8 mouse cellular contexts compared by ENCODE assay signal in the genomic region with DNA sequence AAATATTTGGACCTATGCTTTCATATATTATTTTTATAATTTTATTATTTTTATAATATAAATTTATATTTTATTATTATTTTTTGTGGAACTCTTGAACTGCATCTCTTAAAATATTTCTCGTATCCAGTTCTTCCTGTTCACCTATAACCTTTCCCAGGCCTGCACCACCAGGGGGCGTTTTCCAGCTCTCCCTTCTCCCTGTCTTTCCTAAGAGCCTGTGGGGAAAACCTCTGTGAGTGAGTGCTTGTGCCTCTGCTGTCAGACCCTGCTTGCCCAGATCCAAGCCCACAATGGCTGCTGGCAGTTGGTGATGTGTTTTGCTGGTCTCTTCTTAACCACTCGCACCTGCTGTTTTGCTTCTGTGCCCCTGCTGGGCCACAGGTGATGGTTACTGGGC. TPM values are rescaled to one million over a fixed set of nuclear protein-coding genes. Genes with fewer than 3 reads are reported as not detected.
DNase-seq lines count a peak whose midpoint lies in the region; ATAC-seq and TF ChIP-seq lines count a peak whose summit lies in the region.

No protein-coding gene starts in this region.

- no peak overlapping the region for H3K27ac ChIP-seq in bone marrow macrophage, adult 2 months (ENCODE audit: insufficient read depth, low read depth, low read length)
- H3K27ac ChIP-seq in forebrain, embryonic 10.5 days: no peak overlapping the region
- no peak overlapping the region for H3K27ac ChIP-seq in kidney, embryonic 14.5 days (ENCODE audit: low read depth, low read length)

- H3K9me3 ChIP-seq in forebrain, embryonic 10.5 days: 0 out of 2 replicates have a peak, but pooled peaks cover 7% of the 10 kb centered on the region
- H3K9me3 ChIP-seq in kidney, embryonic 14.5 days (ENCODE audit: control insufficient read depth, low read length): no peaks in the 10 kb centered on the region

- DNase-seq in right cerebral cortex, adult 18-20 months: peak; percentile 41
- DNase-seq in right cerebral cortex, postnatal 36 days (ENCODE audit: low spot score in 2 of 2): no peak
- peak; percentile 84 for DNase-seq in forebrain, embryonic 10.5 days (ENCODE audit: extremely low spot score, low spot score)
- peak; percentile 86 for DNase-seq in lung, postnatal 10 days
- peak; percentile 69 for DNase-seq in right cerebral cortex, postnatal 14 days

- 0 out of 2 replicates have a peak, but pooled peaks have one; percentile 60 for ATAC-seq in kidney, embryonic 14.5 days (ENCODE audit: low FRiP score, low TSS enrichment)
- no peak for ATAC-seq in erythroblast, adult 5-6 weeks (replicated peaks; ENCODE audit: low FRiP score, poor library complexity, severe bottlenecking)

- H3K36me3 ChIP-seq in forebrain, embryonic 10.5 days (replicated peaks): no peaks in the 10 kb centered on the region
- no peaks in the 10 kb centered on the region for H3K36me3 ChIP-seq in kidney, embryonic 14.5 days (ENCODE audit: control insufficient read depth, insufficient read depth, low read length)

- H3K4me3 ChIP-seq in bone marrow macrophage, adult 2 months (ENCODE audit: insufficient read depth, low read length): no peak overlapping the region
- H3K4me3 ChIP-seq in forebrain, embryonic 10.5 days: no peak overlapping the region
- H3K4me3 ChIP-seq in kidney, embryonic 14.5 days (ENCODE audit: low read length): no peak overlapping the region

- TF ChIP-seq CTCF in bone marrow macrophage, adult 2 months (IDR thresholded peaks at IDR 0.05; ENCODE audit: low read depth, low read length): peak; percentile 65

- no peak overlapping the region for H3K9ac ChIP-seq in kidney, embryonic 14.5 days (ENCODE audit: low read depth, low read length)

- H3K4me1 ChIP-seq in bone marrow macrophage, adult 2 months (ENCODE audit: control insufficient read depth, insufficient read depth, low read length): no peaks in the 10 kb centered on the region
- 0 out of 2 replicates have a peak, but pooled peaks cover 2% of the 10 kb centered on the region for H3K4me1 ChIP-seq in forebrain, embryonic 10.5 days
- no peaks in the 10 kb centered on the region for H3K4me1 ChIP-seq in kidney, embryonic 14.5 days (ENCODE audit: control insufficient read depth, insufficient read depth, low read length)

- no peak overlapping the region for H3K4me2 ChIP-seq in kidney, embryonic 14.5 days (replicated peaks; ENCODE audit: low read depth, low read length)

- 12% methylated on average over 3 of the region's 3 CpGs for WGBS in forebrain, embryonic 10.5 days
- 10% methylated on average over 3 of the region's 3 CpGs for WGBS in kidney, embryonic 14.5 days

- no peak for TF ChIP-seq POLR2A in bone marrow macrophage, adult 2 months (IDR thresholded peaks at IDR 0.05; ENCODE audit: borderline replicate concordance, low read depth, low read length)

- H3K27me3 ChIP-seq in forebrain, embryonic 10.5 days (ENCODE audit: poor library complexity, severe bottlenecking): no peaks in the 10 kb centered on the region
- 0 out of 2 replicates have a peak, but pooled peaks cover 3% of the 10 kb centered on the region for H3K27me3 ChIP-seq in kidney, embryonic 14.5 days (ENCODE audit: control insufficient read depth, insufficient read depth, low read length)

RNA-seq across cellular contexts. Expression of gene Tgfa, which starts 53.2 kb away (rescaled TPM):
- not detected in 2 replicates for polyA plus RNA-seq in bone marrow macrophage, adult 2 months (2012; ENCODE audit: insufficient read depth, insufficient read length, missing spikeins)
- 1.2 and 1.3 TPM in 2 replicates for polyA plus RNA-seq in forebrain, embryonic 10.5 days (2016; fragmentation: Nextera tagmentation; extraction: Ambion mirVana)
- polyA plus RNA-seq in kidney, embryonic 14.5 days (2014; fragmentation: Nextera tagmentation; extraction: Ambion mirVana): 5.1 and 12.3 TPM in 2 replicates
- total RNA-seq in erythroblast, adult 5-6 weeks (2015; ENCODE audit: low replicate concordance): not detected in 2 replicates
- total RNA-seq in erythroblast, adult 5-6 weeks (2017; ENCODE audit: low replicate concordance): not detected in 2 replicates

Comparison
In these comparisons a context has a peak if more than half of its experiments do, and no peak if none do; other contexts are left out.
1. DNase-seq: peak in right cerebral cortex, adult 18-20 months (single experiment), forebrain, embryonic 10.5 days (single experiment), lung, postnatal 10 days (single experiment) and right cerebral cortex, postnatal 14 days (single experiment); none in right cerebral cortex, postnatal 36 days (0 of 2).